Mouse (Mus musculus): ENCODE data around the gene Ly6g6e. TPM values are rescaled to one million over a fixed set of nuclear protein-coding genes. Genes with fewer than 3 reads are reported as not detected.
"Not testable (repeated sequence)": the region's sequence is repeated elsewhere in the genome, so short reads cannot be mapped to it uniquely, and the experiment has no call there.

The Ly6g6e gene
- polyA plus RNA-seq (2012) = not detected in 2 replicates

DNA sequence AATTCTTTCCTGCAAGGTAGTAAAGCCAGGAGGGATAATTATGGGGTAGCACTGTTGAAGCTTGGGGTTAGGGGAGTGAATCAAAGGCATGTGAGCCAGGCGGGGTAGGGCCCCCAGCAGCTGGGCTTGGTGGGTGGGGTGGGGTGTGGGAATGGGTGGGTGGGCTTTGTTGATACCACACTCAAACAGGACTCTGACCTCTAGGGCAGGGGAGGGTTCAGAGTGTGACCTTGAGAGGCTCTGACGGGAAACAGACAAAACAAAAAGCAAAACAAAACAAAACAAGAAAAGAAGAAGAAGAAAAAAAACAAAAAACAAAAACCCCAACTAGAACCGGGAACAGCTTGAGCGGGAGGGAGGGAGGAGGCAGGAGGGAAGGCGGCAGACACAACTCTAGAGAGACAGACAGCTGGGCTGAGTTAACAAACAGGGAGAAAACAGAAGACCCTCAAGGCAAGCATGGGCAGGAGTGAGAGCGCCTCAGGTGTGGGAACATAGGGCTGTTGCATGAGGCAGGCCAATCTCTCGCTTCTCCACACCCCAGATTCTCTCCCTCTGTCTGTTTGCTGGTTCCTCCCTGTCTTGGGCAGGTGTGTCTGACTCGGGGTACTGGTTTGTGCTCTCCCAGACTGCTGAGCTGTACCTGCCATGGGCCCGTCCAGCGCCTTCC, at the start of gene Ly6g6e:
TSS of gene Ly6g6e (plus strand) at position 396 of the 670 bp plus-strand sequence.
- Histone ChIP-seq H3K27me3 (ENCODE audit: control insufficient read depth) (peaks cover 40% of the 10 kb centered on the region), H3K9me3 (ENCODE audit: control insufficient read depth, low read length) (peaks cover 2% of the 10 kb centered on the region), H3K36me3 (ENCODE audit: control insufficient read depth) (no peaks in the 10 kb centered on the region), H3K4me1 (ENCODE audit: control insufficient read depth) (peaks cover 47% of the 10 kb centered on the region), H3K4me3 (replicated peaks) (no peak within 1 kb of the TSS)
- TF ChIP-seq TAL1 (IDR thresholded peaks at IDR 0.05; ENCODE audit: low read length) = no peak
- no peak for TF ChIP-seq GATA1 (IDR thresholded peaks at IDR 0.05; ENCODE audit: low read length)

DNA sequence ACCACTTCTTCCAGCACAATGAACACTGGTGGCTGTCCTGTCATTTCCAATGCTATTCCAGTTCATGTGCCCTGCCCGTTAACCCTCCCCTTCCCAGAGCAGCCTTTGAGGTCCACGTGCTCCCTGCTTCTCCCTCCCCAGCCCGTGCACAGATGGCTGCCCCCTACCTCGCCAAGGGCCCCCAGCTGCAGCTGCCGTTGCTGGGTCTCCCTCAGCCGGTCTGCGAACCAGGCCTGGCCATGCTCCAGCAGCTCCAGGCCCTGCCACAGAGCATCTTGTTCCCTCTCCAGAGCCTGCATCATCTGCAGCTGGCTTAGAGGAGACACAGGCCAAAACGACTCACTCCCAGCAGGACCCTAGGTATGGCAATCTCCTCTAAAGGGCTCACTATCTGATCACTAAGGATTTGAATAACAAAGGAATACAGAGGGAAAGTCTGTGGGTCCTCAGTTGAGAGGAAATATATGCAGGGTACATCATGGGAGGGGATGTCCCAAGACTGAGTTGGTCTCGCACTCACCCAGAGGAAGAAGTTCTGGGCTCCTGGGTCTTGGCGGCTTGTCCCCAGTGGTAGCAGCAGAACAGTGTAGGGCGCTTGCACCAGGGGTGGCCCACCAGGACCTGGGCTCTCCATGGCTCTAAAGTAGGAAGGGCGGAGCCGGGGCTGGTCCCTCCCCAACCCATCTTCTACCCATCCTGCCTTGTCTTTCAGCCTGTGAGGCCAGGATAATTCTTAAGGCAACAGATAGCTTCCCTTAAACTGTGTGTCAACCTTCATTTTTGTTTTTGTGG, 49.2 kb upstream of the Ly6g6e start, which contains the start of gene Sapcd1:
TSS of gene Sapcd1 (minus strand) at position 740 of the 792 bp plus-strand sequence.
- Histone ChIP-seq H3K27me3 (ENCODE audit: control insufficient read depth) (peaks cover 2% of the 10 kb centered on the region; the same call in 1 of the 2 replicates), H3K4me1 (ENCODE audit: control insufficient read depth) (peaks cover 60% of the 10 kb centered on the region), H3K36me3 (ENCODE audit: control insufficient read depth) (no peaks in the 10 kb centered on the region; the same call in 1 of the 2 replicates), H3K4me3 (replicated peaks) (no peak within 1 kb of the TSS), H3K9me3 (ENCODE audit: control insufficient read depth, low read length) (no peaks in the 10 kb centered on the region)
- no peak for TF ChIP-seq TAL1 (IDR thresholded peaks at IDR 0.05; ENCODE audit: low read length)
- TF ChIP-seq GATA1 (IDR thresholded peaks at IDR 0.05; ENCODE audit: low read length) = no peak

GRCm38 (mm10) chr17:35028315-35028714, 48.4 kb upstream of the Ly6g6e start:
- H3K36me3 ChIP-seq (ENCODE audit: control insufficient read depth) = no peaks in the 10 kb centered on the region; the same call in 1 of the 2 replicates
- peaks cover 56% of the 10 kb centered on the region for H3K4me1 ChIP-seq (ENCODE audit: control insufficient read depth)
- H3K9me3 ChIP-seq (ENCODE audit: control insufficient read depth, low read length) = no peaks in the 10 kb centered on the region
- TF ChIP-seq TAL1 (IDR thresholded peaks at IDR 0.05; ENCODE audit: low read length) = no peak
- TF ChIP-seq GATA1 (IDR thresholded peaks at IDR 0.05; ENCODE audit: low read length) = no peak
- peaks cover 2% of the 10 kb centered on the region; the same call in 1 of the 2 replicates for H3K27me3 ChIP-seq (ENCODE audit: control insufficient read depth)
- H3K4me3 ChIP-seq (replicated peaks) = no peak overlapping the region

GRCm38 (mm10) chr17:35029691-35030532, 46.8 kb upstream of the Ly6g6e start:
- Histone ChIP-seq H3K9me3 (ENCODE audit: control insufficient read depth, low read length) (no peaks in the 10 kb centered on the region), H3K4me3 (replicated peaks) (no peak overlapping the region), H3K4me1 (ENCODE audit: control insufficient read depth) (peaks cover 50% of the 10 kb centered on the region), H3K36me3 (ENCODE audit: control insufficient read depth) (no peaks in the 10 kb centered on the region; the same call in 1 of the 2 replicates), H3K27me3 (ENCODE audit: control insufficient read depth) (no peaks in the 10 kb centered on the region)
- TF ChIP-seq TAL1 (IDR thresholded peaks at IDR 0.05; ENCODE audit: low read length) = no peak
- no peak for TF ChIP-seq GATA1 (IDR thresholded peaks at IDR 0.05; ENCODE audit: low read length)

- Histone ChIP-seq H3K27me3 (ENCODE audit: control insufficient read depth) (no peaks in the 10 kb centered on the region), H3K36me3 (ENCODE audit: control insufficient read depth) (no peaks in the 10 kb centered on the region; the same call in 1 of the 2 replicates), H3K4me1 (ENCODE audit: control insufficient read depth) (peaks cover 45% of the 10 kb centered on the region), H3K4me3 (replicated peaks) (no peak overlapping the region), H3K9me3 (ENCODE audit: control insufficient read depth, low read length) (no peaks in the 10 kb centered on the region)
- TF ChIP-seq TAL1 (IDR thresholded peaks at IDR 0.05; ENCODE audit: low read length) = no peak
- no peak for TF ChIP-seq GATA1 (IDR thresholded peaks at IDR 0.05; ENCODE audit: low read length)
Observed at GRCm38 (mm10) chr17:35031272-35031671, 45.4 kb upstream of the Ly6g6e start.

DNA sequence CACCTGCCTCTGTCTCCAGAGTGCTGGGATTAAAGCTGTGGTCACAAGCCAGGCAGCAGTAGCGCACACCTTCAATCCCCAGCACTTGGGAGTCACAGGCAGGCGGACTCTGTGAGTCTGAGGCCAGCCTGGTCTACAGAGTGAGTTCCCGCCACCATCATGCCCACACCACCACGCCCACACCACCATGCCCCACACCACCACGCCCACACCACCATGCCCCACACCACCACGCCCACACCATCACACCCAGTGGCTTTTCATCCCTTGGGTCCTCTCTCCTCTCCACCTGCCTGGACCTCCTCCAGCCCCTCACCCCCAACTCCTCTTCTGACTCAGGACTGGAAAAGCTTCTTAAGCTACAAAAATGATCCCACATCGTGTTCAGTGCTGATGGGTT, 44.8 kb upstream of the Ly6g6e start:
- Histone ChIP-seq H3K36me3 (ENCODE audit: control insufficient read depth) (no peaks in the 10 kb centered on the region; the same call in 1 of the 2 replicates), H3K9me3 (ENCODE audit: control insufficient read depth, low read length) (no peaks in the 10 kb centered on the region), H3K27me3 (ENCODE audit: control insufficient read depth) (no peaks in the 10 kb centered on the region), H3K4me1 (ENCODE audit: control insufficient read depth) (peaks cover 44% of the 10 kb centered on the region), H3K4me3 (replicated peaks) (no peak overlapping the region)
- TF ChIP-seq TAL1 (IDR thresholded peaks at IDR 0.05; ENCODE audit: low read length) = no peak
- no peak for TF ChIP-seq GATA1 (IDR thresholded peaks at IDR 0.05; ENCODE audit: low read length)

GRCm38 (mm10) chr17:35032323-35032870, 44.3 kb upstream of the Ly6g6e start:
- Histone ChIP-seq H3K36me3 (ENCODE audit: control insufficient read depth) (no peaks in the 10 kb centered on the region; the same call in 1 of the 2 replicates), H3K4me1 (ENCODE audit: control insufficient read depth) (peaks cover 41% of the 10 kb centered on the region), H3K4me3 (replicated peaks) (no peak overlapping the region), H3K9me3 (ENCODE audit: control insufficient read depth, low read length) (no peaks in the 10 kb centered on the region), H3K27me3 (ENCODE audit: control insufficient read depth) (no peaks in the 10 kb centered on the region)
- TF ChIP-seq TAL1 (IDR thresholded peaks at IDR 0.05; ENCODE audit: low read length) (no peak), GATA1 (IDR thresholded peaks at IDR 0.05; ENCODE audit: low read length) (no peak)

DNA sequence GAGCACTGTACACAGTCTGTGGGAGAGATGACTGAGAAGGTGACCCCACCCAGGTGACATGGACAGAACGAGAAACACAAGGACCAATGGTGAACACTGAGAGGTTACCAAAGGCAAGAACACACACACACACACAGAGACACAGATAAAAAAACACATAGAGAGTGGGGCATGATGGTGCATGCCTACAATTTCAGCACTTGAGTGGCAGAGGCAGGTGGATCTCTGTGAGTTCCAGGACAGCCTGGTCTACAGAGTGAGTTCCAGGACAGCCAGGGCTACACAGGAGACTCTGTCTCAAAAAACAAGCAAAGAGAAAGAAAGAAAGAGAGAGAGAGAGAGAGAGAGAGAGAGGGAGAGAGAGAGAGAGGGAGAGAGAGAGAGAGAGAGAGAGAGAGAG, 43.0 kb upstream of the Ly6g6e start:
- H3K4me1 ChIP-seq (ENCODE audit: control insufficient read depth) = peaks cover 32% of the 10 kb centered on the region

More for the DNA sequence above, 43.0 kb upstream of the Ly6g6e start:
- H3K9me3 ChIP-seq (ENCODE audit: control insufficient read depth, low read length); H3K36me3 ChIP-seq (ENCODE audit: control insufficient read depth); H3K4me3 ChIP-seq (replicated peaks); H3K27me3 ChIP-seq (ENCODE audit: control insufficient read depth): not testable (repeated sequence)
